ENCODE assay signal across 9 mouse cellular contexts in genomic region chr8:123064072-123064471, GRCm38 (mm10). TPM values are rescaled to one million over a fixed set of nuclear protein-coding genes. Genes with fewer than 3 reads are reported as not detected.
DNase-seq lines count a peak whose midpoint lies in the region; ATAC-seq and TF ChIP-seq lines count a peak whose summit lies in the region.
"Had no signal": no experiment of that assay in that cellular context is flagged by ENCODE, and none has a peak within 500 bp of the region (broad histone marks: within the 10 kb centered on the region; RNA-seq: fewer than 3 reads in every experiment).

No protein-coding gene starts in this region.

- H3K4me1 ChIP-seq in cerebellum, adult 2 months (ENCODE audit: control insufficient read depth, insufficient read depth, low read length): peaks cover 9% of the 10 kb centered on the region
- H3K4me1 ChIP-seq in testis, adult 2 months (ENCODE audit: control insufficient read depth, insufficient read depth, low read length): peaks cover 6% of the 10 kb centered on the region
- peaks cover 32% of the 10 kb centered on the region for H3K4me1 ChIP-seq in liver, embryonic 13.5 days (replicated peaks)

- H3K4me2 ChIP-seq in liver, embryonic 13.5 days: peak overlapping the region; percentile 79

- TF ChIP-seq CTCF in cerebellum, adult 2 months (IDR thresholded peaks at IDR 0.05; ENCODE audit: borderline replicate concordance, insufficient read depth, low read depth, low read length): no peak
- no peak for TF ChIP-seq CTCF in testis, adult 2 months (IDR thresholded peaks at IDR 0.05; ENCODE audit: control insufficient read depth, insufficient read depth, insufficient replicate concordance, low read depth, low read length)

- H3K9me3 ChIP-seq in liver, embryonic 13.5 days (replicated peaks): no peaks in the 10 kb centered on the region

- no peaks in the 10 kb centered on the region; the same call in 1 of the 2 replicates for H3K36me3 ChIP-seq in testis, adult 2 months (ENCODE audit: control insufficient read depth, insufficient read depth, low read length)
- H3K36me3 ChIP-seq in liver, embryonic 13.5 days: peaks cover 14% of the 10 kb centered on the region

- no peak for TF ChIP-seq POLR2A in cerebellum, adult 2 months (IDR thresholded peaks at IDR 0.05; ENCODE audit: borderline replicate concordance, insufficient read depth, low read length)
- TF ChIP-seq POLR2A in testis, adult 2 months (IDR thresholded peaks at IDR 0.05; ENCODE audit: control insufficient read depth, low read depth, low read length): no peak

- no peak for DNase-seq in cerebellum, adult 2 months
- DNase-seq in cerebellum, postnatal 25 days: no peak
- no peak for DNase-seq in testis, postnatal 10 days (ENCODE audit: low spot score)
- DNase-seq in liver, embryonic 13.5 days: no peak
- no peak for DNase-seq in frontal cortex, postnatal 36 days (ENCODE audit: low spot score in 2 of 2)
- no peak for DNase-seq in ovary, postnatal 14 days (ENCODE audit: low spot score)
- DNase-seq in urinary bladder, adult 18-20 months (ENCODE audit: low spot score in 2 of 2): no peak

- H3K4me3 ChIP-seq in cerebellum, adult 2 months (replicated peaks; ENCODE audit: insufficient read depth, low read depth, low read length): no peak overlapping the region
- H3K4me3 ChIP-seq in testis, adult 2 months (ENCODE audit: control insufficient read depth, low read depth, low read length): peak overlapping the region; percentile 30
- H3K4me3 ChIP-seq in liver, embryonic 13.5 days (replicated peaks): peak overlapping the region; percentile 93

- no peaks in the 10 kb centered on the region for H3K27me3 ChIP-seq in cerebellum, adult 2 months (ENCODE audit: control insufficient read depth, insufficient read depth, low read length)
- no peaks in the 10 kb centered on the region for H3K27me3 ChIP-seq in testis, adult 2 months (ENCODE audit: control insufficient read depth, insufficient read depth, low read length)
- H3K27me3 ChIP-seq in liver, embryonic 13.5 days: no peaks in the 10 kb centered on the region

- H3K9ac ChIP-seq in liver, embryonic 13.5 days: peak overlapping the region; percentile 92

- H3K27ac ChIP-seq in cerebellum, adult 2 months (ENCODE audit: insufficient read depth, low read length): peak overlapping the region; percentile 87; the same call in 1 of the 2 replicates
- no peak overlapping the region for H3K27ac ChIP-seq in testis, adult 2 months (ENCODE audit: control insufficient read depth, insufficient read depth, low read depth, low read length)
- H3K27ac ChIP-seq in liver, embryonic 13.5 days: peak overlapping the region; percentile 94

- 63% methylated on average over 4 of the region's 4 CpGs for WGBS in cerebellum, adult 2 months
- 85% methylated on average over 4 of the region's 4 CpGs for WGBS in liver, embryonic 13.5 days (ENCODE audit: insufficient replicate concordance)

- ATAC-seq in liver, embryonic 13.5 days (ENCODE audit: low read depth): no peak

RNA-seq across cellular contexts. Expression of gene Spg7, which starts 1.3 kb away (rescaled TPM):
- polyA plus RNA-seq in cerebellum, adult 2 months (2012; rRNA removed): 103 and 104 TPM in 2 replicates
- 101 and 124 TPM in 2 replicates for polyA plus RNA-seq in testis, adult 2 months (2012; rRNA removed)
- polyA plus RNA-seq in liver, embryonic 13.5 days (2015; fragmentation: Nextera tagmentation; extraction: Ambion mirVana): 25.3 and 25.7 TPM in 2 replicates

RNA-seq across cellular contexts. Expression of gene Ankrd11, which starts 22.0 kb away (rescaled TPM):
- polyA plus RNA-seq in cerebellum, adult 2 months (2012; rRNA removed): 104 and 105 TPM in 2 replicates
- polyA plus RNA-seq in testis, adult 2 months (2012; rRNA removed): 37.6 and 41.9 TPM in 2 replicates
- 10.7 and 13.6 TPM in 2 replicates for polyA plus RNA-seq in liver, embryonic 13.5 days (2015; fragmentation: Nextera tagmentation; extraction: Ambion mirVana)

RNA-seq across cellular contexts. Expression of gene Rpl13, which starts 38.1 kb away (rescaled TPM):
- polyA plus RNA-seq in cerebellum, adult 2 months (2012; rRNA removed): 829 and 864 TPM in 2 replicates
- 834 and 1,155 TPM in 2 replicates for polyA plus RNA-seq in testis, adult 2 months (2012; rRNA removed)
- 1,172 and 1,189 TPM in 2 replicates for polyA plus RNA-seq in liver, embryonic 13.5 days (2015; fragmentation: Nextera tagmentation; extraction: Ambion mirVana)

RNA-seq across cellular contexts. Expression of gene Cpne7, which starts 53.1 kb away (rescaled TPM):
- polyA plus RNA-seq in cerebellum, adult 2 months (2012; rRNA removed): 6.2 and 7.1 TPM in 2 replicates
- 1.1 and 1.3 TPM in 2 replicates for polyA plus RNA-seq in testis, adult 2 months (2012; rRNA removed)
- polyA plus RNA-seq in liver, embryonic 13.5 days (2015; fragmentation: Nextera tagmentation; extraction: Ambion mirVana): 1.2 TPM in 2 replicates
- polyA plus RNA-seq: macrophage had no signal
